Mouse (Mus musculus): ENCODE measurements around the gene Slc6a20a.
"Not testable (repeated sequence)": the region's sequence is repeated elsewhere in the genome, so short reads cannot be mapped to it uniquely, and the experiment has no call there.

DNA sequence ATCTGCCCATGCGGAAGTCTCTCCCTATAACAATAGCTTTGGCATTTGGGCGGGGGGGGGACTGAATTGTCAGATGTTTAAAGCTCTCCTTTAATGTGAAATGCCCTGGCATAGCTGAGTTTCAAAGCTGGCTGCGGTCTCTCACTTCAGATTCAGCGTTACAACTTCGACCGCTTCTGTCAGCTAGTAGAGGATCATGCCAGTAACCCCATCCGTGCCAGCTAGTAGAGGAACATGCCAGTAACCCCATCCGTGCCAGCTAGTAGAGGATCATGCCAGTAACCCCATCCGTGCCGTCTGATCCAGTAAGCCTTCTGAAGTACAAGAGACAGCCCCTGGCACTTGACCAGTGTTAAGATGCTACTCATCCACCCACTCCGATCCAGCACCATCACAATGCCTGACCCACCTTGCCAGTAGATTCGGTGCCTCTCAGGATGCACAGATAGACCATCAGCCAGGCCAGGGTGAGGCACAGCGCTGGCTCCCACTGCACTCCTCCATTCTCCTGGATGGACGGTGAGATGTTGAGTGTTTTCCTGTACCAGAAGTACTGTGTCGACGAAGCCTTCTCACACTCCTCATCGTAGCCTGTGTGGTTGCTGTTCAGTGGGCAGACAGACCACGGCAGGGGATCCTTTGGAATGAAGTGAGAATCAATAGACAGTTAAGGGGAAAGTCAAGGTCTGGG is 18.6 kb downstream of the Slc6a20a start:
- TF ChIP-seq EP300, CTCF (IDR thresholded peaks at IDR 0.05; ENCODE audit: low read depth): not testable (repeated sequence)

All from heart, postnatal 0 days (tissue).